Mouse (Mus musculus) embryo, embryonic 10 days (tissue): ENCODE data around the gene Gm9508.
"Not testable (repeated sequence)": the region's sequence is repeated elsewhere in the genome, so short reads cannot be mapped to it uniquely, and the experiment has no call there.

Source experiments
- DNase-seq: peaks from one replicate; pipeline ENCODE4 v3.0.0-alpha.2; 2015; ENCODE audit warnings: low spot score

Gene Gm9508

GRCm38 (mm10) chr10:77697133-77697532 lies at the start of gene Gm9508:
Gene Gm9508, minus strand, starts transcription at chr10:77697233.
- no peak for DNase-seq

- not testable (repeated sequence) for DNase-seq
Observed at GRCm38 (mm10) chr10:77741924-77742688, 45.1 kb upstream of the Gm9508 start, which contains the start of gene Gm18596. Gene Gm18596, minus strand, starts transcription at chr10:77742638.

DNA sequence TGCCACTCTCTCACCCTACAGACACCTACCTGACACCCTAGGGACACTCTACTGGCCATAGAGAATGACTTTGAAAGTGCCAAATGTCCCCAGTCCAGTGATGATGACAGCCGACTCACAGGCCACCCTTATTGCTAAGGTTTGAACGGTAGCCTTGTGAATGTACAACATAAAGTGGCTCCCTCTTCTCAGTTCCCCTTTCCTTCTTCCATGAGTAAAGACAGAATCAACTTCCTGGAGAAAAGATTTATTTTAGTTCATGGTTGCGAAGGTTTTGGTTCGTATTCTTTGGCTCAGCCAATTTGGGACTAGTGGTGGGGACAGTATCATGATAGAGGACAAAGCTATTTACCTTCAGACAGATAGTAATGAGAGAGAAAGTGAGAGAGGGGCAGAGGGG lies 41.9 kb upstream of the Gm9508 start:
- DNase-seq = no peak

- DNase-seq = no peak
Observed at GRCm38 (mm10) chr10:77735928-77736327, 38.9 kb upstream of the Gm9508 start.

DNA sequence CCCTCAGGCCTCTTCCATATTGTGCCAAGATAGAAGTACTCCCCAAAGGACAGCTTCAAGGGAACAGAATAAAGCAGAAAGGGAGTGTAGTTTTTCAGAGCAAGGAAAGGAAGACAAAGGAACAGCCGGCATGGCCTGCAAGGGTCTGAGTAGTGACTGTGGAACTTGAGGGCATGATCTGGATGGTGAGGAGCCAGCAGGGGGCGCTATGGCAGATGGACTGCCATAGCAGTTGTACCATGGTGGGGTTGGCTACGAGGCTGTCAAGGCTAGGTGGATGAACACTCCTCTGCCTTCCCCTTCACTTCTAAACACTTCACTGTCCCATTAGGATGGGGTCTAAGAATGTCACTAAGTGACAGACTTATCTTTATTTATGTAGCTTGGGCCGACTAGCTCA lies 32.2 kb upstream of the Gm9508 start:
- DNase-seq = peak; percentile 45

GRCm38 (mm10) chr10:77728280-77728679 lies 31.2 kb upstream of the Gm9508 start:
- DNase-seq = no peak

DNA sequence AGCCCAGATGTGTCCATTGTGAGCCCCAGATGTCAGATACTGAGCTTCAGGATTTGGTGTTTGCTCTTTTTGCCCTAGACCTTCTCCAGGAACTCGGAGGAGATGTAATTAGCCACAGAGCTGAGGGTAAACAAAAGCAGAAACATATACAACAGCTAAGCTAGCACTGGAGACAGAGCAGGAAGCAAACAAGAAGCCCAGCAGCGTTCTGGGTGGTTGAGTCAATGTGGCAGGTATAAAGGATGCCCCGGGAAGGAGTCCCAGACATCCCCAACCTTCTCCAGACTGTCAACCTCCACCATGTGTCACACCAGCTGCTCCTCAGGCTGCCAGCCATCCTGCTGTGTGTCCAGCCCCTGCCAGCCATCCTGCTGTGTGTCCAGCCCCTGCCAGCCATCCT lies 29.2 kb upstream of the Gm9508 start, which contains the start of gene Gm10100:
TSS of gene Gm10100 (plus strand) at position 301 of the 400 bp plus-strand sequence.
- DNase-seq = no peak

GRCm38 (mm10) chr10:77724855-77725254 lies 27.8 kb upstream of the Gm9508 start:
- peak; percentile 12 for DNase-seq

GRCm38 (mm10) chr10:77720299-77720698 lies 23.3 kb upstream of the Gm9508 start, which contains the start of gene Krtap12-1:
Gene Krtap12-1, plus strand, starts transcription at chr10:77720599.
- not testable (repeated sequence) for DNase-seq

DNA sequence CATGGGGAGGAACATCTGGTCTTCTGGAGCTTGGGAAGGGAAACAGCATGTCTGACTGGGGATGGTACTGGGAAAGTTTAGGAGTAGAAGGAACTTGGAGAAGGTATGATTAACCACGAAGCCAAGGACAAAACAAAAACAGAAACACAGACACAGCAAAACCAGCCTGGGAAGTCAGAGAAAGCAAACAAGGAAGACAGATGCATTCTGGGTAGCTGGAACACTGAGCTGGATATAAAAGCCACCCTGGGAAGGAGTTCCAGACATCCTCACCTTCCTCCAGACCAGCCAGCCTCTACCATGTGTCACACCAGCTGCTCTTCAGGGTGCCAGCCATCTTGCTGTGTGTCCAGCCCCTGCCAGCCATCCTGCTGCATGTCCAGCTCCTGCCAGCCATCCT lies 18.5 kb upstream of the Gm9508 start, which contains the start of gene Gm10142:
TSS of gene Gm10142 (plus strand) at position 301 of the 400 bp plus-strand sequence.
- no peak for DNase-seq

GRCm38 (mm10) chr10:77713734-77714133 lies 16.7 kb upstream of the Gm9508 start:
- no peak for DNase-seq

GRCm38 (mm10) chr10:77711157-77711556 lies 14.1 kb upstream of the Gm9508 start, which contains the start of gene Gm10024:
Gene Gm10024, plus strand, starts transcription at chr10:77711457.
- DNase-seq = not testable (repeated sequence)

- no peak for DNase-seq
Observed at GRCm38 (mm10) chr10:77709831-77710230, 12.8 kb upstream of the Gm9508 start.

DNA sequence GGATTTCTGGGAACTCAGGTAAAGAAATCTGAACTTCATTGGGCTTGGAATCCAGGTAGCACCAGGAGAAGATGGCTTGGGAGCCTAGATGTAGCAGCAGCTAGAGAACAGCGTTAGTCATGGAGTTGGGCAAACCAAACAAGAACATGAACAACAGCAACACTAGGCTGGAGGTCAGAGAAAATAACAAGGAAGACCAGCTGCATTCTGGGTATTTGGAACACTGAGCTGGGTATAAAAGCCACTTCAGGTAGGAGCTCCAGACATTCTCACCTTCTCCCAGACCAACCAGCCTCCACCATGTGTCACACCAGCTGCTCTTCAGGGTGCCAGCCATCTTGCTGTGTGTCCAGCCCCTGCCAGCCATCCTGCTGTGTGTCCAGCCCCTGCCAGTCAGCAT lies 9.3 kb upstream of the Gm9508 start, which contains the start of gene Gm10272:
TSS of gene Gm10272 (plus strand) at position 301 of the 400 bp plus-strand sequence.
- no peak for DNase-seq

DNA sequence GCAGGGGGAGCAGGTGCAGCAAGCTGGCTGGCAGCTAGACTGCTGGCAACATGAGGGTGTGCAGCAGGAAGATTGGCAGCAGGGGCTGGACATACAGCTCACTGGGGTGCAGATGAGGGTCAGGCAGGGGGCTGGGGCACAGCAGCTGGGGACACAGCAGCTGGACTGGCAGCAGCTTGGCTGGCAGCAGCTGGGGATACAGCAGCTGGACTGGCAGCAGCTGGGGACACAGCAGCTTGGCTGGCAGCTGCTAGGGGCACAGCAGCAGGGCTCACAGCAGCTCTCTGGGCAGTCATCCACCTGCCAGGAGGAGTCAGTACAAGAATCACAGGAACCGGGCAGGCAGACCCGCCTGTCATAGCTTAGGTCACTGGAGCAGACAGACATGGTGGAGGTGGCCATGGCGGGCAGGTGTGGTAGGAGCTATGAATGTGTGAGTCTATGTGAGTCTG lies 6.7 kb downstream of the Gm9508 start, which contains the start of gene Gm19402:
TSS of gene Gm19402 (minus strand) at position 402 of the 452 bp plus-strand sequence.
- not testable (repeated sequence) for DNase-seq

- no peak for DNase-seq
Observed at GRCm38 (mm10) chr10:77687021-77687420, 10.0 kb downstream of the Gm9508 start.

DNA sequence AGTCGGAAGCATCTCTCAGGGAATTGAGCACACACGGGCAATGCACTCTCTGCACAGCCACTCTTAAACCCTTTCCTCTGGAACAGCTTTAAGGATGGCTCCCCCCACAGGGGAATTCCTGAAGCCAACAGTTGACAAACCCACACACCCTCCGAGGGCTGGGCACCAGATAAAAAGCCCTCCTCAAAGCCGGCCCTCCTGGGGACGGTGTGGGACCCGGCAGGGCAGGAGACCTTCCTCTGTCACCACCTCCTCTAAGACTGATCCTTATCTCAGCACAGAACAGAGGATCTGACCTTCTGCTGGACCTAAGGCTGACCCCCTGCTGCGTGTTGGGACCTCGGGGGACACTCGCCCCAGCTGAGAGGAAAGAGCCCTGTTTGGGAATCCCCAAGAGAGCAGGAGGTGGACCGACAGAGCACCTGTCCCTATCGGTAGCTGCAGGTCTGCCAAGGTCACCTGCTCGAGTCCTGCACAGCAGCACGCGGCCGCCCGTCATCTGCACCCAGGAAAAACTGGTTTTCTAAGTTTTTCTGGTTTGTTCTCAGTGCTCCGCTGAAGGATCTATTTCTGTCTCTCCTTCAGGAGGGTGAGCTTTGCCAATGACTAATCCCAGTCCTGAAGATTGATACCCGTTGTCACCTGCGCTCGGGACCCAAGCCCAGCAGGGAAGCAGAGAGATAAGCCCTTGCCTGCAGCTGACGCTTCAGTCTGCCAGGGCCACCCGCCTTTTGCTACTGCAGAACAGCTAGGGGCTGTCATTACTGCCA lies 11.0 kb downstream of the Gm9508 start, which contains the start of gene Tspear:
TSS of gene Tspear (plus strand) at position 675 of the 770 bp plus-strand sequence.
- DNase-seq = no peak

DNA sequence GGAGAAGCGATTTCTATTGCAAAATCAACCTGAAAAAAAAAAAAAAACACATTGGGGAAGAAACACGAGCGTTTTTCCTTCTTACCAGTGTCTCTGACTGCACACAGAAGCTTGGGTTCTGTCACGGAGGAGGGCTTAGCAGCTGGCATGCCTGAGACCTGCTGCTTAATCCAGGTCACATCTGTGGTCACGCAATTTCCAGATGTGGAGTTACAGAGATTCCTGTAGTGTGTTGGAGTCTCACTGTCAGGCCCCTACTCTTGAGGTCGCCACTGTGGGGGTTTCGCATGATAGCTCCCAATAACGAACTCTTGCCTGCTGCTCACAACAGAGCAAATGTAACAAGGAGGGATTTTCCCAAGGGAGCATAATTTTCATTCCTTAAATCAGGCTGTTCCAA lies 12.9 kb downstream of the Gm9508 start:
- DNase-seq = peak; percentile 36

GRCm38 (mm10) chr10:77682994-77683393 lies 14.0 kb downstream of the Gm9508 start:
- no peak for DNase-seq

DNA sequence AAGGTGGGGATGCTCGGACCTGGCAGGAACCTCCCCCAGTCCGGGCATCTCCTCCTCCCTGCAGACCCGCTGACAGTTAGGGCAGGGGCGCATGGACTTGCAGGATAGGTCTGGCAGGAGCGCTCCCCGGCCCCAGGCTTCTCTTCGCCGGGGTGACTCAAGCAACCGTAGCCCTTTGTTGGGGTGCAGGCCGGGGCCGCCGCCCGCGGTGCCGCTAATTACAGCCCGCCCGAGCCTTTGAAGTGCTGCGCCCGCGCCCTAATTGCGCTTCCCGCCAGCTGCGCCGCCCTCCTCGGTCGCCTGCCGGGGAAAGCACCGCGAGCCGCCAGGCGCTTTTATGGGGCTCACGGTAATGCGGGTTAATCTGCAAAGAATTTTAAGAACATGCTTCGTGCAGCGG lies 19.5 kb downstream of the Gm9508 start:
- no peak for DNase-seq

GRCm38 (mm10) chr10:77673765-77674164 lies 23.3 kb downstream of the Gm9508 start:
- DNase-seq = no peak

GRCm38 (mm10) chr10:77671519-77671918 lies 25.5 kb downstream of the Gm9508 start:
- DNase-seq = no peak
